Mouse (Mus musculus): ENCODE data around the gene Prkn. TPM values are rescaled to one million over a fixed set of nuclear protein-coding genes. Genes with fewer than 3 reads are reported as not detected.

Prkn gene
- polyA plus RNA-seq, 1 experiment from 2014 or later, result 1.5 TPM

GRCm38 (mm10) chr17:11230604-11231395 is 390.6 kb downstream of the Prkn start:
- Histone ChIP-seq H3K4me3 (ENCODE audit: low read depth, low read length) (no peak overlapping the region), H3K36me3 (ENCODE audit: control insufficient read depth, insufficient read depth, low read length) (no peaks in the 10 kb centered on the region), H3K27ac (ENCODE audit: low read depth, low read length) (no peak overlapping the region), H3K4me1 (replicated peaks; ENCODE audit: control insufficient read depth, insufficient read depth, low read length) (no peaks in the 10 kb centered on the region), H3K4me2 (ENCODE audit: low read depth, low read length, severe bottlenecking) (peak overlapping the region; percentile 18; the same call in 1 of the 2 replicates), H3K9ac (ENCODE audit: low read length) (no peak overlapping the region), H3K9me3 (ENCODE audit: control insufficient read depth, low read length) (no peaks in the 10 kb centered on the region), H3K27me3 (ENCODE audit: control insufficient read depth, insufficient read depth, low read length) (no peaks in the 10 kb centered on the region)
- WGBS, result 34% methylated on average over 12 of the region's 12 CpGs
- DNase-seq (ENCODE audit: low spot score), result peak; percentile 80
- ATAC-seq (replicated peaks; ENCODE audit: low FRiP score), result peak; percentile 88

- Histone ChIP-seq H3K9ac (ENCODE audit: low read length) (no peak overlapping the region), H3K4me2 (ENCODE audit: low read depth, low read length, severe bottlenecking) (no peak overlapping the region), H3K27ac (ENCODE audit: low read depth, low read length) (no peak overlapping the region), H3K27me3 (ENCODE audit: control insufficient read depth, insufficient read depth, low read length) (no peaks in the 10 kb centered on the region), H3K4me1 (replicated peaks; ENCODE audit: control insufficient read depth, insufficient read depth, low read length) (no peaks in the 10 kb centered on the region), H3K4me3 (ENCODE audit: low read depth, low read length) (no peak overlapping the region), H3K9me3 (ENCODE audit: control insufficient read depth, low read length) (no peaks in the 10 kb centered on the region), H3K36me3 (ENCODE audit: control insufficient read depth, insufficient read depth, low read length) (no peaks in the 10 kb centered on the region)
- no peak for ATAC-seq (replicated peaks; ENCODE audit: low FRiP score)
- 90% methylated on average over 1 of the region's 1 CpGs for WGBS
- no peak for DNase-seq (ENCODE audit: low spot score)
These were observed 395.1 kb downstream of the Prkn start for GRCm38 (mm10) chr17:11235273-11235672.

GRCm38 (mm10) chr17:11245040-11245439 is 404.9 kb downstream of the Prkn start:
- no peak for ATAC-seq (replicated peaks; ENCODE audit: low FRiP score)
- Histone ChIP-seq H3K27me3 (ENCODE audit: control insufficient read depth, insufficient read depth, low read length) (no peaks in the 10 kb centered on the region), H3K4me1 (replicated peaks; ENCODE audit: control insufficient read depth, insufficient read depth, low read length) (no peaks in the 10 kb centered on the region; the same call in 1 of the 2 replicates), H3K9ac (ENCODE audit: low read length) (no peak overlapping the region), H3K4me2 (ENCODE audit: low read depth, low read length, severe bottlenecking) (no peak overlapping the region), H3K36me3 (ENCODE audit: control insufficient read depth, insufficient read depth, low read length) (no peaks in the 10 kb centered on the region), H3K27ac (ENCODE audit: low read depth, low read length) (no peak overlapping the region), H3K9me3 (ENCODE audit: control insufficient read depth, low read length) (no peaks in the 10 kb centered on the region), H3K4me3 (ENCODE audit: low read depth, low read length) (no peak overlapping the region)
- no peak for DNase-seq (ENCODE audit: low spot score)
- WGBS, result 82% methylated on average over 9 of the region's 9 CpGs

- Histone ChIP-seq H3K9me3 (ENCODE audit: control insufficient read depth, low read length) (no peaks in the 10 kb centered on the region), H3K9ac (ENCODE audit: low read length) (no peak overlapping the region), H3K4me2 (ENCODE audit: low read depth, low read length, severe bottlenecking) (no peak overlapping the region), H3K4me1 (replicated peaks; ENCODE audit: control insufficient read depth, insufficient read depth, low read length) (no peaks in the 10 kb centered on the region; the same call in 1 of the 2 replicates), H3K27ac (ENCODE audit: low read depth, low read length) (no peak overlapping the region), H3K36me3 (ENCODE audit: control insufficient read depth, insufficient read depth, low read length) (no peaks in the 10 kb centered on the region), H3K4me3 (ENCODE audit: low read depth, low read length) (no peak overlapping the region), H3K27me3 (ENCODE audit: control insufficient read depth, insufficient read depth, low read length) (no peaks in the 10 kb centered on the region)
- ATAC-seq (replicated peaks; ENCODE audit: low FRiP score) (no peak), DNase-seq (ENCODE audit: low spot score) (no peak)
- WGBS, result 42% methylated on average over 6 of the region's 6 CpGs
These were observed 409.0 kb downstream of the Prkn start for GRCm38 (mm10) chr17:11249216-11249615.

GRCm38 (mm10) chr17:11260663-11261062 is 420.5 kb downstream of the Prkn start:
- H3K4me1 ChIP-seq (replicated peaks; ENCODE audit: control insufficient read depth, insufficient read depth, low read length), result no peaks in the 10 kb centered on the region
- H3K27me3 ChIP-seq (ENCODE audit: control insufficient read depth, insufficient read depth, low read length), result no peaks in the 10 kb centered on the region
- H3K4me3 ChIP-seq (ENCODE audit: low read depth, low read length), result no peak overlapping the region
- H3K9me3 ChIP-seq (ENCODE audit: control insufficient read depth, low read length), result no peaks in the 10 kb centered on the region
- no peaks in the 10 kb centered on the region for H3K36me3 ChIP-seq (ENCODE audit: control insufficient read depth, insufficient read depth, low read length)
- H3K9ac ChIP-seq (ENCODE audit: low read length), result no peak overlapping the region
- ATAC-seq (replicated peaks; ENCODE audit: low FRiP score) (no peak), DNase-seq (ENCODE audit: low spot score) (no peak)
- no peak overlapping the region for H3K4me2 ChIP-seq (ENCODE audit: low read depth, low read length, severe bottlenecking)
- no peak overlapping the region for H3K27ac ChIP-seq (ENCODE audit: low read depth, low read length)
- WGBS, result 88% methylated on average over 8 of the region's 8 CpGs

- H3K9ac ChIP-seq (ENCODE audit: low read length), result no peak overlapping the region
- no peak overlapping the region for H3K27ac ChIP-seq (ENCODE audit: low read depth, low read length)
- no peaks in the 10 kb centered on the region for H3K4me1 ChIP-seq (replicated peaks; ENCODE audit: control insufficient read depth, insufficient read depth, low read length)
- H3K36me3 ChIP-seq (ENCODE audit: control insufficient read depth, insufficient read depth, low read length), result no peaks in the 10 kb centered on the region
- DNase-seq (ENCODE audit: low spot score) (no peak), ATAC-seq (replicated peaks; ENCODE audit: low FRiP score) (no peak)
- no peak overlapping the region for H3K4me3 ChIP-seq (ENCODE audit: low read depth, low read length)
- H3K9me3 ChIP-seq (ENCODE audit: control insufficient read depth, low read length), result no peaks in the 10 kb centered on the region
- WGBS, result 86% methylated on average over 5 of the region's 5 CpGs
- H3K4me2 ChIP-seq (ENCODE audit: low read depth, low read length, severe bottlenecking), result no peak overlapping the region
- no peaks in the 10 kb centered on the region for H3K27me3 ChIP-seq (ENCODE audit: control insufficient read depth, insufficient read depth, low read length)
These were observed 421.5 kb downstream of the Prkn start for GRCm38 (mm10) chr17:11261679-11262078.

- DNase-seq (ENCODE audit: low spot score), result no peak
- Histone ChIP-seq H3K4me2 (ENCODE audit: low read depth, low read length, severe bottlenecking) (no peak overlapping the region), H3K9ac (ENCODE audit: low read length) (no peak overlapping the region), H3K27me3 (ENCODE audit: control insufficient read depth, insufficient read depth, low read length) (no peaks in the 10 kb centered on the region), H3K36me3 (ENCODE audit: control insufficient read depth, insufficient read depth, low read length) (no peaks in the 10 kb centered on the region), H3K4me3 (ENCODE audit: low read depth, low read length) (no peak overlapping the region), H3K27ac (ENCODE audit: low read depth, low read length) (no peak overlapping the region), H3K4me1 (replicated peaks; ENCODE audit: control insufficient read depth, insufficient read depth, low read length) (no peaks in the 10 kb centered on the region), H3K9me3 (ENCODE audit: control insufficient read depth, low read length) (no peaks in the 10 kb centered on the region)
- ATAC-seq (replicated peaks; ENCODE audit: low FRiP score), result no peak
- WGBS, result 92% methylated on average over 4 of the region's 4 CpGs
These were observed 427.8 kb downstream of the Prkn start for GRCm38 (mm10) chr17:11267951-11268350.

GRCm38 (mm10) chr17:11270179-11270578 is 430.0 kb downstream of the Prkn start:
- ATAC-seq (replicated peaks; ENCODE audit: low FRiP score), result no peak
- no peaks in the 10 kb centered on the region for H3K27me3 ChIP-seq (ENCODE audit: control insufficient read depth, insufficient read depth, low read length)

GRCm38 (mm10) chr17:11271876-11272275 is 431.7 kb downstream of the Prkn start:
- no peaks in the 10 kb centered on the region for H3K36me3 ChIP-seq (ENCODE audit: control insufficient read depth, insufficient read depth, low read length)
- ATAC-seq (replicated peaks; ENCODE audit: low FRiP score) (no peak), DNase-seq (ENCODE audit: low spot score) (no peak)
- H3K4me3 ChIP-seq (ENCODE audit: low read depth, low read length), result no peak overlapping the region
- no peaks in the 10 kb centered on the region for H3K4me1 ChIP-seq (replicated peaks; ENCODE audit: control insufficient read depth, insufficient read depth, low read length)
- no peak overlapping the region for H3K9ac ChIP-seq (ENCODE audit: low read length)
- no peaks in the 10 kb centered on the region for H3K9me3 ChIP-seq (ENCODE audit: control insufficient read depth, low read length)
- no peak overlapping the region for H3K27ac ChIP-seq (ENCODE audit: low read depth, low read length)
- no peak overlapping the region for H3K4me2 ChIP-seq (ENCODE audit: low read depth, low read length, severe bottlenecking)
- no peaks in the 10 kb centered on the region for H3K27me3 ChIP-seq (ENCODE audit: control insufficient read depth, insufficient read depth, low read length)

More at GRCm38 (mm10) chr17:11270179-11270578, 430.0 kb downstream of the Prkn start:
- Histone ChIP-seq H3K4me1 (replicated peaks; ENCODE audit: control insufficient read depth, insufficient read depth, low read length) (no peaks in the 10 kb centered on the region), H3K36me3 (ENCODE audit: control insufficient read depth, insufficient read depth, low read length) (no peaks in the 10 kb centered on the region), H3K9ac (ENCODE audit: low read length) (no peak overlapping the region), H3K4me3 (ENCODE audit: low read depth, low read length) (no peak overlapping the region), H3K4me2 (ENCODE audit: low read depth, low read length, severe bottlenecking) (no peak overlapping the region), H3K9me3 (ENCODE audit: control insufficient read depth, low read length) (no peaks in the 10 kb centered on the region), H3K27ac (ENCODE audit: low read depth, low read length) (no peak overlapping the region)
- DNase-seq (ENCODE audit: low spot score), result no peak
- WGBS, result 83% methylated on average over 4 of the region's 4 CpGs
